Mouse (Mus musculus): Measurements from ENCODE around the gene Sh3gl3.

DNA sequence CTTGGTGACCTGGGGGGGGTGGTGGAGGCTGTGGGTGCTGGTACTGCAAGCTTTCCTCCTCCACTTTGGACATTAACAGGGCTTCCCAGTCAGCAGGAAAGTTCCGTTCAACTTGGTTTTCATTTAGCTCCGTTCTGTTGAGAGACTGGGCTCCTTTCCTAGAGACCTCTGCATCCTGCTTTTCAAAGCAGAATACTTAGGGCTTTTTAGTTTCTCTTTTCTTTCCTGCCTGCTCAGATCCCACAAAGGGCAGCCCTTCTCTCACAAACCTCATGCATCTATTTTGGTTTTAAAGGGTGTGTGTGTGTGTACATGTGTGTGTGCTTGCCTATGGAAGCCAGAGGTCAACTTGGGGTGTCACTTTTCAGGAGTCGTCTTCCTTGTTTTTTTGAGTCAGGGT is 31.3 kb downstream of the Sh3gl3 start:
- TF ChIP-seq TAL1 (IDR thresholded peaks at IDR 0.05; ENCODE audit: low read length) (no peak), GATA1 (IDR thresholded peaks at IDR 0.05; ENCODE audit: low read length) (no peak)

All from erythroblast, embryonic 14.5 days (primary cell).